Mouse (Mus musculus): Measurements from ENCODE around the gene Mier2.

- TF ChIP-seq POLR2A (IDR thresholded peaks at IDR 0.05; ENCODE audit: borderline replicate concordance, extremely low read depth, low read depth, low read length) = no peak
- TF ChIP-seq CTCF (IDR thresholded peaks at IDR 0.05; ENCODE audit: insufficient read depth, low read length) = no peak
These were observed 19.4 kb upstream of the Mier2 start for GRCm38 (mm10) chr10:79574350-79574749.
